8 mouse cellular contexts compared by ENCODE assay signal in genomic region chr6:92704810-92705209, GRCm38 (mm10). TPM values are rescaled to one million over a fixed set of nuclear protein-coding genes. Genes with fewer than 3 reads are reported as not detected.
DNase-seq lines count a peak whose midpoint lies in the region; ATAC-seq and TF ChIP-seq lines count a peak whose summit lies in the region.

No protein-coding gene starts in this region.

- TF ChIP-seq CTCF in olfactory bulb, adult 2 months (IDR thresholded peaks at IDR 0.05; ENCODE audit: insufficient read depth, low read depth, low read length), result no peak

- peaks cover 16% of the 10 kb centered on the region for H3K4me1 ChIP-seq in heart, embryonic 10.5 days
- peaks cover 15% of the 10 kb centered on the region for H3K4me1 ChIP-seq in limb, embryonic 11.5 days (ENCODE audit: control insufficient read depth, insufficient read depth, low read length)
- H3K4me1 ChIP-seq in olfactory bulb, adult 2 months (ENCODE audit: control insufficient read depth, insufficient read depth, low read length), result peaks cover 12% of the 10 kb centered on the region

- TF ChIP-seq POLR2A in olfactory bulb, adult 2 months (IDR thresholded peaks at IDR 0.05; ENCODE audit: insufficient read depth, low read depth, low read length), result no peak

- peak overlapping the region; percentile 85 for H3K4me3 ChIP-seq in heart, embryonic 10.5 days
- peak overlapping the region; percentile 62 for H3K4me3 ChIP-seq in limb, embryonic 11.5 days (ENCODE audit: low read depth, low read length)
- H3K4me3 ChIP-seq in olfactory bulb, adult 2 months (ENCODE audit: insufficient read depth, low read depth, low read length), result peak overlapping the region; percentile 87

- H3K4me2 ChIP-seq in limb, embryonic 11.5 days (ENCODE audit: low read depth, severe bottlenecking), result peak overlapping the region; percentile 57

- WGBS in heart, embryonic 10.5 days, result 44% methylated on average over 9 of the region's 9 CpGs
- WGBS in limb, embryonic 11.5 days, result 8% methylated on average over 9 of the region's 9 CpGs
- WGBS in olfactory bulb, adult 2 months, result 15% methylated on average over 9 of the region's 9 CpGs

- H3K36me3 ChIP-seq in heart, embryonic 10.5 days, result no peaks in the 10 kb centered on the region
- H3K36me3 ChIP-seq in limb, embryonic 11.5 days (ENCODE audit: control insufficient read depth, insufficient read depth, low read length), result no peaks in the 10 kb centered on the region

- DNase-seq in right cerebral cortex, adult 18-20 months, result peak; percentile 24
- DNase-seq in right cerebral cortex, postnatal 36 days (ENCODE audit: low spot score in 2 of 2), result no peak
- DNase-seq in heart, embryonic 10.5 days (ENCODE audit: low spot score), result peak; percentile 51
- peak; percentile 78 for DNase-seq in limb, embryonic 11.5 days (ENCODE audit: low spot score)
- DNase-seq in testis, postnatal 10 days (ENCODE audit: low spot score), result no peak
- no peak for DNase-seq in kidney, postnatal 25 days

- no peaks in the 10 kb centered on the region for H3K9me3 ChIP-seq in heart, embryonic 10.5 days
- no peaks in the 10 kb centered on the region for H3K9me3 ChIP-seq in limb, embryonic 11.5 days (ENCODE audit: control insufficient read depth, low read length)

- 0 out of 2 replicates have a peak overlapping the region, but pooled peaks have one; percentile 45 for H3K9ac ChIP-seq in limb, embryonic 11.5 days (ENCODE audit: low read length)

- peak; percentile 80 for ATAC-seq in limb, embryonic 11.5 days (ENCODE audit: insufficient number of reproducible peaks, low FRiP score, low TSS enrichment, low read depth)
- no peak for ATAC-seq in monocyte, adult 5-6 weeks (replicated peaks; ENCODE audit: insufficient number of reproducible peaks, low FRiP score, low TSS enrichment, poor library complexity, severe bottlenecking)

- peaks cover 29% of the 10 kb centered on the region; the same call in 1 of the 2 replicates for H3K27me3 ChIP-seq in heart, embryonic 10.5 days (ENCODE audit: insufficient read depth, poor library complexity, severe bottlenecking)
- no peaks in the 10 kb centered on the region for H3K27me3 ChIP-seq in limb, embryonic 11.5 days (ENCODE audit: control insufficient read depth, insufficient read depth, low read length)

- 0 out of 2 replicates have a peak overlapping the region, but pooled peaks have one; percentile 10 for H3K27ac ChIP-seq in heart, embryonic 10.5 days
- H3K27ac ChIP-seq in limb, embryonic 11.5 days (replicated peaks; ENCODE audit: low read depth, low read length), result peak overlapping the region; percentile 73
- H3K27ac ChIP-seq in olfactory bulb, adult 2 months (ENCODE audit: insufficient read depth, low read depth, low read length), result no peak overlapping the region

RNA-seq across cellular contexts. Expression of gene Prickle2, which starts 1.1 kb away (rescaled TPM):
- 5.8 and 6.6 TPM in 2 replicates for polyA plus RNA-seq in heart, embryonic 10.5 days (2016; fragmentation: Nextera tagmentation; extraction: Ambion mirVana)
- 5.0 and 5.9 TPM in 2 replicates for polyA plus RNA-seq in limb, embryonic 11.5 days (2014; fragmentation: Nextera tagmentation; extraction: Ambion mirVana)
- 72.0 TPM in 1 of 2 replicates, not detected in the other for polyA plus RNA-seq in olfactory bulb, adult 2 months (2012; ENCODE audit: insufficient read depth, insufficient read length, low replicate concordance, missing spikeins)
- 0.10 TPM in 1 of 3 replicates, not detected in the others for total RNA-seq in monocyte, adult 5-6 weeks (2017)

Comparison
In these comparisons a context has a peak if more than half of its experiments do, and no peak if none do; other contexts are left out.
1. DNase-seq: peak in right cerebral cortex, adult 18-20 months (single experiment), heart, embryonic 10.5 days (single experiment) and limb, embryonic 11.5 days (single experiment); none in right cerebral cortex, postnatal 36 days (0 of 2), testis, postnatal 10 days (single experiment) and kidney, postnatal 25 days (0 of 2).
2. Peak in every context shown above with its lines, with median percentiles within 50 percentile points of each other: H3K4me3 ChIP-seq.